In the genomic region with DNA sequence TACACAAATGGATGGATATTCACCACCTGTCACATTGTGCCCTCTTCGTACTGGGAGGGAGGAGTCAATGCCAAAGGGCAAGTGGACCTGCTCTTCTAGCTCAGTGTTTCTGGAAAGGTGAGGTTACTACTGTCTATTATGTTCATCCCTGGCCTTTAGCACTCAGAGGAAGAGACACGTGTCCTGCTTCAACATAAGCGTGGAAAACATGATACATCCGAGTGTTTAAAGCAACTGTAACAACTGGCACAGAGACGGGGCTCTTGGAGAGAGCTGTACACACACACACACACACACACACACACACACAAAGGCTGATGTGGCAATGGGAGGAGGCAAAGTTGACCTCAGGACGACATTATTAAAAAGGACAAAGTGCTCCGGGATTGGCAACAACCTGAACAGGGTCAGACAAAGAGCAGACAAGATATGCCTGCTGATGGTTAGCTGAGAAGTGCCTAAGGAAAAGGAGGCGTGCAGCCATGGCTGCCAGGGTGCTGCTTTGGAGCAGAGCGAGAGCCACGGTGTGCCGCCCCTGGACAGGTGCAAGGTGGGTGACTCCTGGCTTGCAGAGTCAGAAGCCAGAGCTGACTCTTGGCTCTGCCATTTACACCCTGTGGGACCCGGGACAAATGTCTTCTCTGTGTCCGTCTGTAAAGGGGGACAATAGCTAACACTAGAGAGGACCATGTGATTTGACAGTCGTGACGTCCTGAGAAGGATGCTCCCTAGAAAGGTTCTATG, we compare ENCODE assay signal across 11 mouse cellular contexts. TPM values are rescaled to one million over a fixed set of nuclear protein-coding genes. Genes with fewer than 3 reads are reported as not detected.
A peak's percentile ranks its signal among the peaks of the same experiment; 100 is the strongest.
DNase-seq lines count a peak whose midpoint lies in the region; ATAC-seq and TF ChIP-seq lines count a peak whose summit lies in the region.
"Had no signal": no experiment of that assay in that cellular context is flagged by ENCODE, and none has a peak within 500 bp of the region (broad histone marks: within the 10 kb centered on the region; RNA-seq: fewer than 3 reads in every experiment).

No protein-coding gene starts in this region.

- H3K9ac ChIP-seq in heart, embryonic 12.5 days, result 0 out of 2 replicates have a peak overlapping the region, but pooled peaks have one; percentile 44
- H3K9ac ChIP-seq in heart, embryonic 16.5 days (ENCODE audit: low read length), result no peak overlapping the region
- H3K9ac ChIP-seq in midbrain, postnatal 0 days (replicated peaks; ENCODE audit: low read length, poor library complexity, severe bottlenecking), result no peak overlapping the region
- H3K9ac ChIP-seq: liver, embryonic 13.5 days had no signal

- TF ChIP-seq CTCF in midbrain, postnatal 0 days (IDR thresholded peaks at IDR 0.05), result no peak

- no peak for ATAC-seq in heart, embryonic 12.5 days (ENCODE audit: insufficient number of reproducible peaks, low FRiP score)
- ATAC-seq in megakaryocyte, adult 5-6 weeks (ENCODE audit: poor library complexity, severe bottlenecking), result no peak
- no peak for ATAC-seq in heart, embryonic 16.5 days (replicated peaks; ENCODE audit: extremely low read depth, insufficient read depth, low FRiP score)
- ATAC-seq in midbrain, postnatal 0 days (ENCODE audit: low FRiP score), result no peak

- peak overlapping the region; percentile 62 for H3K4me3 ChIP-seq in heart, embryonic 12.5 days
- peak overlapping the region; percentile 94 for H3K4me3 ChIP-seq in megakaryocyte, embryonic 14.5 days (replicated peaks)
- no peak overlapping the region for H3K4me3 ChIP-seq in heart, embryonic 16.5 days (ENCODE audit: low read length)
- no peak overlapping the region for H3K4me3 ChIP-seq in midbrain, postnatal 0 days (ENCODE audit: low read depth, low read length)
- H3K4me3 ChIP-seq: erythroblast, embryonic 14.5 days had no signal

- peaks cover 26% of the 10 kb centered on the region for H3K4me1 ChIP-seq in heart, embryonic 12.5 days (replicated peaks)
- H3K4me1 ChIP-seq in megakaryocyte, embryonic 14.5 days, result peaks cover 46% of the 10 kb centered on the region
- peaks cover 19% of the 10 kb centered on the region for H3K4me1 ChIP-seq in heart, embryonic 16.5 days (ENCODE audit: control insufficient read depth, insufficient read depth, low read length)
- peaks cover 16% of the 10 kb centered on the region; the same call in 1 of the 2 replicates for H3K4me1 ChIP-seq in midbrain, postnatal 0 days (ENCODE audit: insufficient read depth, low read length)

- 71% methylated on average over 15 of the region's 15 CpGs for WGBS in heart, embryonic 12.5 days
- 76% methylated on average over 15 of the region's 15 CpGs for WGBS in heart, embryonic 16.5 days
- 72% methylated on average over 15 of the region's 15 CpGs for WGBS in midbrain, postnatal 0 days

- DNase-seq in heart, postnatal 14 days, result no peak
- no peak for DNase-seq in midbrain, postnatal 0 days (ENCODE audit: low spot score)
- DNase-seq in spleen, postnatal 36 days (ENCODE audit: low spot score in 2 of 2), result no peak
- DNase-seq in layer of hippocampus, postnatal 25 days (ENCODE audit: extremely low spot score in 1 of 2, low spot score in 1 of 2), result no peak
- DNase-seq: embryo, embryonic 11 days; liver, embryonic 13.5 days had no signal

- no peaks in the 10 kb centered on the region for H3K36me3 ChIP-seq in heart, embryonic 12.5 days
- peaks cover 22% of the 10 kb centered on the region for H3K36me3 ChIP-seq in megakaryocyte, embryonic 14.5 days (replicated peaks; ENCODE audit: low read length)
- H3K36me3 ChIP-seq in heart, embryonic 16.5 days (ENCODE audit: control insufficient read depth, insufficient read depth), result no peaks in the 10 kb centered on the region; the same call in 1 of the 2 replicates
- no peaks in the 10 kb centered on the region for H3K36me3 ChIP-seq in midbrain, postnatal 0 days (ENCODE audit: insufficient read depth, low read length)
- H3K36me3 ChIP-seq: liver, embryonic 13.5 days had no signal

- H3K4me2 ChIP-seq in heart, embryonic 12.5 days, result peak overlapping the region; percentile 90
- peak overlapping the region; percentile 98 for H3K4me2 ChIP-seq in heart, embryonic 16.5 days (ENCODE audit: low read depth, low read length)
- H3K4me2 ChIP-seq in midbrain, postnatal 0 days (ENCODE audit: low read depth, low read length, poor library complexity, severe bottlenecking), result 0 out of 2 replicates have a peak overlapping the region, but pooled peaks have one; percentile 64

- no peaks in the 10 kb centered on the region for H3K27me3 ChIP-seq in heart, embryonic 12.5 days (replicated peaks)
- H3K27me3 ChIP-seq in megakaryocyte, embryonic 14.5 days (replicated peaks), result no peaks in the 10 kb centered on the region
- H3K27me3 ChIP-seq in heart, embryonic 16.5 days (ENCODE audit: control insufficient read depth, insufficient read depth, low read length), result no peaks in the 10 kb centered on the region
- no peaks in the 10 kb centered on the region for H3K27me3 ChIP-seq in midbrain, postnatal 0 days (ENCODE audit: insufficient read depth, low read length)

- peaks cover 8% of the 10 kb centered on the region for H3K9me3 ChIP-seq in heart, embryonic 12.5 days (replicated peaks)
- H3K9me3 ChIP-seq in megakaryocyte, embryonic 14.5 days, result peaks cover 13% of the 10 kb centered on the region
- H3K9me3 ChIP-seq in heart, embryonic 16.5 days (replicated peaks; ENCODE audit: control insufficient read depth, low read length), result peaks cover 9% of the 10 kb centered on the region
- H3K9me3 ChIP-seq in midbrain, postnatal 0 days (ENCODE audit: low read length), result no peaks in the 10 kb centered on the region

- intact Hi-C loops in heart, postnatal 14 days (cut with DNase I), result no loop called here

- no peak overlapping the region for H3K27ac ChIP-seq in heart, embryonic 12.5 days (ENCODE audit: poor library complexity, severe bottlenecking)
- H3K27ac ChIP-seq in heart, embryonic 16.5 days (ENCODE audit: low read length), result no peak overlapping the region
- H3K27ac ChIP-seq in midbrain, postnatal 0 days (ENCODE audit: low read depth, low read length), result no peak overlapping the region
- H3K27ac ChIP-seq: liver, embryonic 13.5 days had no signal

RNA-seq across cellular contexts. Expression of a gene that starts 1.4 kb away (rescaled TPM):
- 0.98 and 1.0 TPM in 2 replicates for polyA plus RNA-seq in heart, embryonic 12.5 days (2016; fragmentation: Nextera tagmentation; extraction: Ambion mirVana)
- 10 to 100 TPM; 31.8 to 32.0 TPM for total RNA-seq in heart, postnatal 14 days (2021)
- 5.5 and 23.4 TPM in 2 replicates for polyA plus RNA-seq in megakaryocyte, embryonic 14.5 days (2012; ENCODE audit: insufficient read depth, low replicate concordance)
- total RNA-seq in megakaryocyte, adult 5-6 weeks (2015), result 10.8 and 16.8 TPM in 2 replicates
- 4.9 and 7.2 TPM in 2 replicates for total RNA-seq in megakaryocyte, adult 5-6 weeks (2017)
- 0.92 and 0.93 TPM in 2 replicates for polyA plus RNA-seq in heart, embryonic 16.5 days (2015; fragmentation: Nextera tagmentation; extraction: Ambion mirVana)
- 21.1 and 22.4 TPM in 2 replicates for total RNA-seq in midbrain, postnatal 0 days (2014; rRNA removed)
- 2.0 and 2.4 TPM in 2 replicates for polyA plus RNA-seq in midbrain, postnatal 0 days (2015; fragmentation: Nextera tagmentation; extraction: Ambion mirVana)
- total RNA-seq in layer of hippocampus, postnatal 25 days (2021), result 10 to 100 TPM; 86.7 to 93.1 TPM

RNA-seq across cellular contexts. Expression of a gene that starts 59.9 kb away (rescaled TPM):
- polyA plus RNA-seq in heart, embryonic 12.5 days (2016; fragmentation: Nextera tagmentation; extraction: Ambion mirVana), result 25.8 and 26.0 TPM in 2 replicates
- 10 to 100 TPM; 44.0 to 49.4 TPM for total RNA-seq in heart, postnatal 14 days (2021)
- 9.0 and 15.9 TPM in 2 replicates for polyA plus RNA-seq in megakaryocyte, embryonic 14.5 days (2012; ENCODE audit: insufficient read depth, low replicate concordance)
- total RNA-seq in megakaryocyte, adult 5-6 weeks (2015), result 1.2 and 2.3 TPM in 2 replicates
- 0.92 and 2.5 TPM in 2 replicates for total RNA-seq in megakaryocyte, adult 5-6 weeks (2017)
- 32.2 and 34.4 TPM in 2 replicates for polyA plus RNA-seq in heart, embryonic 16.5 days (2015; fragmentation: Nextera tagmentation; extraction: Ambion mirVana)
- 26.7 and 38.8 TPM in 2 replicates for total RNA-seq in midbrain, postnatal 0 days (2014; rRNA removed)
- polyA plus RNA-seq in midbrain, postnatal 0 days (2015; fragmentation: Nextera tagmentation; extraction: Ambion mirVana), result 25.4 and 26.1 TPM in 2 replicates
- 10 to 100 TPM; 19.6 to 21.7 TPM for total RNA-seq in layer of hippocampus, postnatal 25 days (2021)

Comparison
In these comparisons a context has a peak if more than half of its experiments do, and no peak if none do; other contexts are left out.
1. H3K4me3 ChIP-seq: peak in heart, embryonic 12.5 days (single experiment) and megakaryocyte, embryonic 14.5 days (single experiment); none in heart, embryonic 16.5 days (single experiment) and midbrain, postnatal 0 days (single experiment).
2. Peak in every context shown above with its lines, with median percentiles within 50 percentile points of each other: H3K4me2 ChIP-seq.